Mouse (Mus musculus) gastrocnemius, postnatal 25 days (tissue): ENCODE measurements around the gene Tbx10. TPM values are rescaled to one million over a fixed set of nuclear protein-coding genes. Genes with fewer than 3 reads are reported as not detected.
A peak's percentile ranks its signal among the peaks of the same experiment; 100 is the strongest.
"Not testable (repeated sequence)": the region's sequence is repeated elsewhere in the genome, so short reads cannot be mapped to it uniquely, and the experiment has no call there.

Experiments used
- DNase-seq: peaks from one replicate; pipeline ENCODE4 v3.0.0; 2022
- total RNA-seq, 2 experiments: library from RNA; stranded (reverse); gene quantifications; 1 replicate in 1 of 2; 2 replicates in 1 of 2; pipeline ENCODE4 v1.2.3; 2021

The Tbx10 gene
- total RNA-seq, 2 experiments from 2014 or later: not detected

GRCm38 (mm10) chr19:4045966-4046865 lies 53.7 kb downstream of the Tbx10 start, which contains the start of gene Gstp2:
TSS of gene Gstp2 (minus strand) at chr19:4046023.
- DNase-seq: peak; percentile 74

- DNase-seq: no peak
Measured at GRCm38 (mm10) chr19:4046866-4047254, 54.3 kb downstream of the Tbx10 start.

- DNase-seq: peak; percentile 27
Measured at GRCm38 (mm10) chr19:4047859-4048258, 55.3 kb downstream of the Tbx10 start.

GRCm38 (mm10) chr19:4049069-4049468 lies 56.5 kb downstream of the Tbx10 start:
- not testable (repeated sequence) for DNase-seq

Other genes starting within 250 kb of the Tbx10 start
- gene Kmt5b, start 225.3 kb upstream of the Tbx10 start, total RNA-seq: 10 to 100 TPM; 19.1 to 20.2 TPM
- 1 to 10 TPM; 1.8 to 2.3 TPM for gene Chka, start 141.0 kb upstream of the Tbx10 start, total RNA-seq
- gene Tcirg1, start 85.6 kb upstream of the Tbx10 start, total RNA-seq: 1 to 10 TPM; 5.2 to 7.0 TPM
- 100 to 1,000 TPM; 260 to 277 TPM for gene Ndufs8, start 80.0 kb upstream of the Tbx10 start, total RNA-seq
- 1 to 10 TPM; 1.4 to 1.7 TPM for gene Aldh3b1, start 62.9 kb upstream of the Tbx10 start, total RNA-seq
- gene Unc93b1, start 57.6 kb upstream of the Tbx10 start, total RNA-seq: 10 to 100 TPM in 1 of 2 experiments, 1 to 10 TPM in 1; 8.4 to 10.2 TPM
- not detected for gene Aldh3b3, start 34.1 kb upstream of the Tbx10 start, total RNA-seq
- gene Aldh3b2, start 20.4 kb upstream of the Tbx10 start, total RNA-seq: 1 to 10 TPM in 1 of 2 experiments, not detected in 1; 1.0 TPM
- gene Acy3, start 6.2 kb upstream of the Tbx10 start, total RNA-seq: 1 to 10 TPM; 1.7 to 2.7 TPM
- 10 to 100 TPM; 21.5 to 23.1 TPM for gene Nudt8, start 7.8 kb downstream of the Tbx10 start, total RNA-seq
- under 1 TPM; 0.31 to 0.35 TPM for gene Gm49405, start 7.9 kb downstream of the Tbx10 start, total RNA-seq
- under 1 TPM; 0.69 to 0.75 TPM for gene Doc2g, start 10.6 kb downstream of the Tbx10 start, total RNA-seq
- gene Ndufv1, start 20.1 kb downstream of the Tbx10 start, total RNA-seq: 100 to 1,000 TPM; 412 to 474 TPM
- 100 to 1,000 TPM; 344 to 356 TPM for gene Gstp1, start 45.2 kb downstream of the Tbx10 start, total RNA-seq
- gene Gstp2, start 53.3 kb downstream of the Tbx10 start, total RNA-seq: 100 to 1,000 TPM; 118 to 133 TPM
- gene Gstp3, start 66.8 kb downstream of the Tbx10 start, total RNA-seq: not detected
- not detected for gene Cabp2, start 88.8 kb downstream of the Tbx10 start, total RNA-seq
- 10 to 100 TPM; 17.8 to 23.4 TPM for gene Cdk2ap2, start 104.4 kb downstream of the Tbx10 start, total RNA-seq
- gene Pitpnm1, start 107.2 kb downstream of the Tbx10 start, total RNA-seq: 1 to 10 TPM; 2.8 to 5.7 TPM
- 10 to 100 TPM; 58.2 to 68.5 TPM for gene Aip, start 133.1 kb downstream of the Tbx10 start, total RNA-seq
- gene Gpr152, start 147.0 kb downstream of the Tbx10 start, total RNA-seq: not detected
- not detected for gene Cabp4, start 151.3 kb downstream of the Tbx10 start, total RNA-seq
- gene Coro1b, start 155.9 kb downstream of the Tbx10 start, total RNA-seq: 10 to 100 TPM; 15.9 to 24.1 TPM
- gene Ptprcap, start 160.9 kb downstream of the Tbx10 start, total RNA-seq: under 1 TPM in 1 of 2 experiments, not detected in 1; 0.35 TPM
- gene Rps6kb2, start 170.6 kb downstream of the Tbx10 start, total RNA-seq: 10 to 100 TPM; 19.9 to 24.4 TPM
- 10 to 100 TPM; 17.7 to 20.0 TPM for gene Carns1, start 182.7 kb downstream of the Tbx10 start, total RNA-seq
- 1 to 10 TPM; 4.7 to 5.9 TPM for gene Tbc1d10c, start 198.5 kb downstream of the Tbx10 start, total RNA-seq
- 100 to 1,000 TPM; 206 to 208 TPM for gene Ppp1ca, start 199.3 kb downstream of the Tbx10 start, total RNA-seq
- 1 to 10 TPM; 2.5 to 3.5 TPM for gene Rad9a, start 208.9 kb downstream of the Tbx10 start, total RNA-seq
- under 1 TPM; 0.28 to 0.59 TPM for gene Clcf1, start 221.5 kb downstream of the Tbx10 start, total RNA-seq
- gene AC109138.7, start 221.6 kb downstream of the Tbx10 start, total RNA-seq: not detected
- 10 to 100 TPM; 13.0 to 21.1 TPM for gene Pold4, start 239.1 kb downstream of the Tbx10 start, total RNA-seq